Mouse (Mus musculus) liver, embryonic 12.5 days (tissue): ENCODE results near the gene Fbxo44. TPM values are rescaled to one million over a fixed set of nuclear protein-coding genes. Genes with fewer than 3 reads are reported as not detected.
"Not testable (repeated sequence)": the region's sequence is repeated elsewhere in the genome, so short reads cannot be mapped to it uniquely, and the experiment has no call there.

Experiments used
- ATAC-seq: fragments of 200-750 bp; cut with Nextera tagmentation; 2 replicates; pipeline ENCODE4 v1.8.0; 2017; ENCODE audit warnings: moderate number of reproducible peaks, mild to moderate bottlenecking, moderate library complexity
- H3K27ac ChIP-seq: fragments of 300-500 bp; sonication (generic); 2 replicates; pipeline ENCODE4 v1.5.1; 2016; ENCODE audit warnings: mild to moderate bottlenecking
- H3K27me3 ChIP-seq: fragments of 300-500 bp; sonication (generic); replicated peaks from 2 replicates; pipeline ENCODE4 v1.6.1; 2016; ENCODE audit warnings: mild to moderate bottlenecking, moderate library complexity
- H3K36me3 ChIP-seq: fragments of 300-500 bp; sonication (generic); 2 replicates; pipeline ENCODE4 v1.6.1; 2016; ENCODE audit warnings: mild to moderate bottlenecking, moderate library complexity
- H3K4me1 ChIP-seq: fragments of 300-500 bp; sonication (generic); 2 replicates; pipeline ENCODE4 v1.6.1; 2016
- H3K4me2 ChIP-seq: fragments of 300-500 bp; sonication (generic); 2 replicates; pipeline ENCODE4 v1.6.1; 2016; ENCODE audit warnings: mild to moderate bottlenecking, moderate library complexity
- H3K4me3 ChIP-seq: fragments of 300-500 bp; sonication (generic); 2 replicates; pipeline ENCODE4 v1.5.1; 2016; ENCODE audit warnings: mild to moderate bottlenecking, moderate library complexity
- H3K9ac ChIP-seq: fragments of 300-500 bp; sonication (generic); 2 replicates; pipeline ENCODE4 v1.6.1; 2016; ENCODE audit warnings: mild to moderate bottlenecking, moderate library complexity
- H3K9me3 ChIP-seq: fragments of 300-500 bp; sonication (generic); replicated peaks from 2 replicates; pipeline ENCODE4 v1.6.1; 2016; ENCODE audit warnings: mild to moderate bottlenecking, moderate library complexity
- WGBS: fragments of 180-500 bp; shearing (Covaris S2); methylation state at CpG from one replicate; pipeline ENCODE4 v1.1.7; 2016; ENCODE audit not compliant: insufficient replicate concordance; 5-methylcytosine and 5-hydroxymethylcytosine counted together
- polyA plus RNA-seq: library from polyadenylated mRNA; unstranded; fragments of >200 nt; fragmentation: Nextera tagmentation; extraction: Ambion mirVana; gene quantifications from 2 replicates; pipeline ENCODE4 v1.2.1, GENCODE M21; 2016

The Fbxo44 gene
- polyA plus RNA-seq, 1 experiment from 2014 or later, result 1.7 TPM

DNA sequence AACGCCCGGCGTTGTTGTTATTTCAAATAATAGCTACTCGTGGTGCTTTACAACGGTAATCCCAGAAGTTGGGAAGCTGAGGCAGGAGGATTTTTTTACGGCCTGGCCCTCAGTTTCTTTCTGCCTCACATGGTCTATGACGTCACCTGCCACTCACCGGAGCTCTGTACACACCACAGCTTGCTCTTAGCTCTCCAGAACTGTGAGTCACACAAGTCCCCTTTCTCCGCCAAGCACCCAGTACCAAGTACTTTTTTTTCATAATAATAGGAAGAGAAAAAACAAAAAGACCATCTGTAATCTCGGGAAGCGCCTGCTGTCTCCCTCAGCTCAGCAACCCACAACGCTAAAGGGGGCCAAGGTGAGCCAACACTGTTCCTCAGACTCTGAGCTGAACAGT lies 21.2 kb upstream of the Fbxo44 start:
- no peaks in the 10 kb centered on the region for H3K9me3 ChIP-seq
- H3K4me1 ChIP-seq, result 0 out of 2 replicates have a peak, but pooled peaks cover 5% of the 10 kb centered on the region
- H3K27me3 ChIP-seq, result peaks cover 81% of the 10 kb centered on the region
- WGBS, result 78% methylated on average over 12 of the region's 12 CpGs
- H3K36me3 ChIP-seq, result no peaks in the 10 kb centered on the region
- H3K4me3 ChIP-seq, result no peak overlapping the region
- no peak overlapping the region for H3K4me2 ChIP-seq
- H3K27ac ChIP-seq, result no peak overlapping the region
- no peak overlapping the region for H3K9ac ChIP-seq
- ATAC-seq, result no peak

DNA sequence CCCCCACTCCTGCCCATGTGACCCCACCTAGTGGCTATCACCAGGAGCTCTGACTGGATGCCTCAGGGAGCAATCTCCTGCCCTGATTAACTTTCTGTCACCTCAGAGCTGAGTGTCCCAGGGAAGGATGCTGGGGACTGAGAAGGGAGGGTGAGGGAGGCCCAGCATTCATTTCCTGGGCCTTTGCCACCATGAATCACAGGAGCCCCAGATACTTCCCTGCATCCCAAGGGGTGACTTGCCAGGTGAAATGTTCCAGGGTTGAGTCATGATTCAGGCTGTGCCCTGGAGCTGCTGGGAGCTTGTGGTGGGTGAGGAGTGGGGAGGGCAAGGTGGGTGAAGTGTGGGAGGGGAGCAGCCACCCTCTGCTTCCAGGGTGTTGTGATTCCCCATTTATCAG lies 17.4 kb upstream of the Fbxo44 start:
- no peaks in the 10 kb centered on the region for H3K36me3 ChIP-seq
- H3K9me3 ChIP-seq, result no peaks in the 10 kb centered on the region
- H3K9ac ChIP-seq, result no peak overlapping the region
- no peak overlapping the region for H3K4me3 ChIP-seq
- H3K4me1 ChIP-seq, result 0 out of 2 replicates have a peak, but pooled peaks cover 2% of the 10 kb centered on the region
- H3K27me3 ChIP-seq, result peaks cover 95% of the 10 kb centered on the region
- no peak overlapping the region for H3K27ac ChIP-seq
- no peak for ATAC-seq
- H3K4me2 ChIP-seq, result no peak overlapping the region

- H3K9me3 ChIP-seq, H3K27ac ChIP-seq, H3K9ac ChIP-seq, H3K4me1 ChIP-seq, H3K4me2 ChIP-seq, ATAC-seq, H3K4me3 ChIP-seq, H3K36me3 ChIP-seq: not testable (repeated sequence)
- H3K27me3 ChIP-seq, result peaks cover 95% of the 10 kb centered on the region
- 28% methylated on average over 5 of the region's 6 CpGs for WGBS
Measured at GRCm38 (mm10) chr4:148176603-148177002, 16.3 kb upstream of the Fbxo44 start.

DNA sequence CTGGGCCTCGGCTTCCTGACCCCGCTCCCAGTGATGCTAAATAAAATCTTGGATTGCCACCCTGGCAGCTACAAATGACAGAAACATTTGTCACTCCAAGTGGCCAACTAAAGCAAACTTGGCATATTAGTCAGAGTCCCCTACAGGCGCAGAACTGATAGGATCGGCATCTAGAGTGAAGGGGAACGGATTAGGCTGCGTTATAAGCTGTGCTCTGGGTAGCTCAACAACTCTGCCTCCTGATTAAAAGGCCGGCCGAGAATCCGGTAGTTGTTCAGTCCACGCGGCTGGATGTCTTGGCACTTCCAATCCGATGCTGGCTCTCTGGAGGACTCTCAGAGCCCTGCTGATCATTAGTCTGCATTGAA lies 14.2 kb upstream of the Fbxo44 start:
- peaks cover 99% of the 10 kb centered on the region for H3K27me3 ChIP-seq
- no peaks in the 10 kb centered on the region for H3K9me3 ChIP-seq
- H3K4me3 ChIP-seq, result no peak overlapping the region
- no peak overlapping the region for H3K27ac ChIP-seq
- no peak overlapping the region for H3K4me2 ChIP-seq
- WGBS, result 13% methylated on average over 12 of the region's 12 CpGs
- H3K36me3 ChIP-seq, result no peaks in the 10 kb centered on the region
- no peak for ATAC-seq
- no peak overlapping the region for H3K9ac ChIP-seq
- H3K4me1 ChIP-seq, result no peaks in the 10 kb centered on the region

DNA sequence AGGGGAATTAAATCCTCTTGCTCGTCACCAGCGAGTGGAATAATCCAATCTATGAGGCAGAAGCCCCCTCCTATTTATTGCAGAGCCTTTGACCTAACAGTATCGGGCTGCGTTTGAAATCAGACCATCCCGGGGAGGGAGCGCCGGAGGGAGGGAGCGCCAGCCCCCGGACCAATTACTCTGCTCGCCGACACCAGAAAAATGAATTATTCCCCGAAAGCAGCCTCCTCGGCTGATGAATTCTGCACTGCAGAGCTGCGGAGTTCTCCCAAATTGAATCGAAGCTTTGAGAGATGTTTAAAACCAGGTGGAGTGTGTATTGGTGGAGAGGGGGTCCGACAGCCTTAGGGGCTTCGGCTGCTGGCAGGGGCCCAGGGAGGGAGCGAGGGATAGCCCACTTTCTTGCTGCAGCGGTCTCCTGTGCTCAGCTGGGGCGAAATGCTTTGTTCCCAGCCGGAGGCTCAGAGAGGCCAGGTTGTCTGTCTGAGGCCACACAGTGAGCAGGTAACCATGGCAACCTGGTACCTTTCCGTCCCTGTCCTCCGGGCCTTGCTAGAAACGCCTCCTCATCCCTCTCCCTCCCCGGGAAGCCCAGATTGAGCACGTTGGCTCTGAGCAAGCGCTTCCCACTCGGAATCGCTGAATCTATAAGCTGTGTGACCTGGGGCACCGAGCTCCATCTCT lies 13.7 kb upstream of the Fbxo44 start:
- H3K4me2 ChIP-seq, result no peak overlapping the region
- ATAC-seq, result no peak
- H3K4me3 ChIP-seq, result no peak overlapping the region
- no peaks in the 10 kb centered on the region for H3K4me1 ChIP-seq
- no peaks in the 10 kb centered on the region for H3K36me3 ChIP-seq
- no peak overlapping the region for H3K9ac ChIP-seq
- WGBS, result 4% methylated on average over 30 of the region's 30 CpGs
- H3K27ac ChIP-seq, result no peak overlapping the region
- H3K27me3 ChIP-seq, result peaks cover 97% of the 10 kb centered on the region
- H3K9me3 ChIP-seq, result no peaks in the 10 kb centered on the region

GRCm38 (mm10) chr4:148171261-148171660 lies 11.0 kb upstream of the Fbxo44 start:
- Histone ChIP-seq H3K9ac (no peak overlapping the region), H3K4me3 (no peak overlapping the region), H3K27ac (no peak overlapping the region), H3K4me1 (0 out of 2 replicates have a peak, but pooled peaks cover 4% of the 10 kb centered on the region), H3K36me3 (no peaks in the 10 kb centered on the region), H3K9me3 (no peaks in the 10 kb centered on the region), H3K4me2 (no peak overlapping the region), H3K27me3 (peaks cover 94% of the 10 kb centered on the region)
- no peak for ATAC-seq
- 51% methylated on average over 3 of the region's 3 CpGs for WGBS

GRCm38 (mm10) chr4:148170842-148171241 lies 10.6 kb upstream of the Fbxo44 start:
- ATAC-seq, result no peak
- 2% methylated on average over 2 of the region's 2 CpGs for WGBS

DNA sequence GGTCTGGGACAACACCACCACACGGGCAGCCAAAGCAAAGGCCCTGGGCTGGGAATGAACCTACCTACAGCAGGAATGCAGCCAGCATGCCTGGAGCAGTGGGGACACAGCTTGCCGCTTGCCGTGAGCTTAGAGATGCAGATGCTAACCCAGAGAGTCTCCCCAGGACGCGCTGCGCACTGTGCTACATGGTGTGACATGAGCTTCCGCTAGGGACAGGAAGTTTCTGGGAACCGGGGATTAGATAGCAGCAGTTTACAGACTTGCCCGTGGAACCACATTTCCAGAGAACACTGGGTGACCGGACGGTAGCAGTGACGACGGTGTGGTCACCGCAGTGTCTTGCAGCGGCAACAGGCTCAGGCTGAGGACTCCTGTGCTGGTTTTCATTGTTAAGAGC lies 9.3 kb upstream of the Fbxo44 start:
- ATAC-seq, result no peak
- Histone ChIP-seq H3K9ac (no peak overlapping the region), H3K4me2 (peak overlapping the region; percentile 19), H3K4me1 (0 out of 2 replicates have a peak, but pooled peaks cover 4% of the 10 kb centered on the region), H3K27ac (no peak overlapping the region), H3K9me3 (no peaks in the 10 kb centered on the region), H3K4me3 (no peak overlapping the region), H3K36me3 (no peaks in the 10 kb centered on the region), H3K27me3 (peaks cover 94% of the 10 kb centered on the region)
- WGBS, result 7% methylated on average over 15 of the region's 15 CpGs

More at GRCm38 (mm10) chr4:148170842-148171241, 10.6 kb upstream of the Fbxo44 start:
- Histone ChIP-seq H3K9ac (no peak overlapping the region), H3K4me1 (0 out of 2 replicates have a peak, but pooled peaks cover 4% of the 10 kb centered on the region), H3K36me3 (no peaks in the 10 kb centered on the region), H3K9me3 (no peaks in the 10 kb centered on the region), H3K4me3 (no peak overlapping the region), H3K27ac (no peak overlapping the region), H3K4me2 (no peak overlapping the region), H3K27me3 (peaks cover 94% of the 10 kb centered on the region)

DNA sequence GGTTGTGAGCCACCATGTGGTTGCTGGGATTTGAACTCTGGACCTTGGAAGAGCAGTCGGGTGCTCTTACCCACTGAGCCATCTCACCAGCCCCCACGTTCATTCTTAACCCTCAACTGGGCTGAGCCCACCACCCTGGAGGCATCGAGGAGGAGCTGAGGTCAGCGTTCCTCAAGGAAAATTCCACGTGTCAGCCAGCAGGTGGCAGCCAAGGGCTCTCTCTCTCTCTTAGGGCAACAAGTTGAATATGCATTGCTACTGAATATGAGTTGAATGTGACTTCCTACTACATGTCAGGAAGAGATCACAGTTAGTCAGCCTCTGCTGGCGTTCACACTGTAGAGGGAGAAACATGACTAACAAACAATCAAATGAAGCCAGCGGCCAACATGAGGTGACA lies 8.0 kb upstream of the Fbxo44 start:
- 14% methylated on average over 7 of the region's 7 CpGs for whole genome bisulfite sequencing
- ATAC-seq, result no peak
- peaks cover 13% of the 10 kb centered on the region for H3K4me1 ChIP-seq

DNA sequence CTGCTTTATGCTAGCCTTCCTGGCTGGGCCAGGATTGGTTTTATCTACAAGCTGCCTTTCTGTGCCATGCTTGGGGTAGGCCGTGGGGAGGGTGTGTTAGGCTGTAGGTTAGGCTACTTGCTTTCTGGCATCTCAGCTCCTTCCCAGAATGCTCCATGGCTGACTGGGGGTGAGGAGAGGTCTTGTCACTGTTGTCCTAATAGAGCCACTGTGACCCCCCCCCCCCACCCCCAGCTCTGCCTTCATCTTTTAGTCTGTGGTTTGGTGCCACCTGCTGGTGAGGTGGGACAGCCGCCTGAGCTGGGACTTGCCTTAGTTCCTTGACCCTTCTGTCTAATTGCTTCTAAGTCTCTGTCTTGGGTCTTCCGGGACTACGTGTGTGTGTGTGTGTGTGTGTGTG lies 6.7 kb upstream of the Fbxo44 start:
- Histone ChIP-seq H3K27ac (no peak overlapping the region), H3K36me3 (no peaks in the 10 kb centered on the region), H3K4me3 (no peak overlapping the region), H3K27me3 (peaks cover 94% of the 10 kb centered on the region), H3K9ac (no peak overlapping the region), H3K4me2 (peak overlapping the region; percentile 11; the same call in 1 of the 2 replicates), H3K4me1 (peaks cover 13% of the 10 kb centered on the region), H3K9me3 (no peaks in the 10 kb centered on the region)
- ATAC-seq, result no peak
- 18% methylated on average over 4 of the region's 4 CpGs for WGBS

More for the DNA sequence above, 8.0 kb upstream of the Fbxo44 start:
- Histone ChIP-seq H3K9ac (no peak overlapping the region), H3K4me3 (no peak overlapping the region), H3K27ac (no peak overlapping the region), H3K27me3 (peaks cover 94% of the 10 kb centered on the region), H3K4me2 (no peak overlapping the region), H3K9me3 (no peaks in the 10 kb centered on the region), H3K36me3 (no peaks in the 10 kb centered on the region)

- Histone ChIP-seq H3K27ac (no peak overlapping the region), H3K4me2 (peak overlapping the region; percentile 11; the same call in 1 of the 2 replicates), H3K4me1 (peaks cover 13% of the 10 kb centered on the region), H3K27me3 (peaks cover 94% of the 10 kb centered on the region), H3K9ac (no peak overlapping the region), H3K4me3 (no peak overlapping the region), H3K9me3 (no peaks in the 10 kb centered on the region), H3K36me3 (no peaks in the 10 kb centered on the region)
- 14% methylated on average over 10 of the region's 10 CpGs for WGBS
- ATAC-seq, result no peak
Measured at GRCm38 (mm10) chr4:148166431-148166830, 6.1 kb upstream of the Fbxo44 start.

DNA sequence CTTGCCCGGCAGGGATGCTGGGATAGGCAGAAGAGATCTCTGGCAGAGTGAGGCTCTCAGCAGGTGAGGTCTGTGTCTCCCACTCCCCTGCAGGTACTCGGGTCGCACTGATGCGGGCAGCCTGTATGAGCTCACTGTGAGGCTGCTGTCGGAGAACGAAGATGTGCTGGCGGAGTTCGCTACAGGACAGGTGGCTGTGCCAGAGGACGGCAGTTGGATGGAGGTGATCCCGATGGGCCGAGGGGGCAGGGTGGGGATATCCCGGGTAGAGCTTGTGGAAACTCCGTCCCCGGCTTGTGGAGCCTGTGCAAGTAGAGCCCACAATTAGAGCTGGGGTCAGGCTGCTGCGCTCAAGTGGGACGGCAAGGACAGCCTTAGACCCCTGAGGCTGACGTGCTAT lies 5.3 kb upstream of the Fbxo44 start:
- Histone ChIP-seq H3K4me1 (peaks cover 17% of the 10 kb centered on the region), H3K9me3 (no peaks in the 10 kb centered on the region), H3K4me3 (no peak overlapping the region), H3K36me3 (no peaks in the 10 kb centered on the region), H3K9ac (no peak overlapping the region), H3K27ac (no peak overlapping the region), H3K27me3 (peaks cover 94% of the 10 kb centered on the region), H3K4me2 (no peak overlapping the region)
- no peak for ATAC-seq
- 14% methylated on average over 17 of the region's 17 CpGs for whole genome bisulfite sequencing

- Histone ChIP-seq H3K4me1 (peaks cover 27% of the 10 kb centered on the region), H3K4me3 (peak overlapping the region; percentile 23; the same call in 1 of the 2 replicates), H3K27me3 (peaks cover 94% of the 10 kb centered on the region), H3K9me3 (no peaks in the 10 kb centered on the region), H3K36me3 (no peaks in the 10 kb centered on the region), H3K27ac (no peak overlapping the region), H3K9ac (no peak overlapping the region), H3K4me2 (peak overlapping the region; percentile 54; the same call in 1 of the 2 replicates)
- WGBS, result 3% methylated on average over 16 of the region's 16 CpGs
- no peak for ATAC-seq
Measured at GRCm38 (mm10) chr4:148164461-148164860, 4.2 kb upstream of the Fbxo44 start.
